In genomic region chr19:22303952-22304655, GRCm38 (mm10) we compare ENCODE assay signal across 8 mouse cellular contexts.
DNase-seq lines count a peak whose midpoint lies in the region; ATAC-seq lines count a peak whose summit lies in the region.

No protein-coding gene starts in this region.

- peak; percentile 35 for DNase-seq in adrenal gland, adult 8-10 months
- peak; percentile 83 for DNase-seq in embryo, embryonic 9.5 days (ENCODE audit: extremely low spot score)
- peak; percentile 95 to 98 for DNase-seq in left cerebral cortex, postnatal 14 days (ENCODE audit: low spot score in 2 of 2)
- peak; percentile 72 to 74 for DNase-seq in right cerebral cortex, postnatal 36 days (ENCODE audit: low spot score in 2 of 2)

- no peaks in the 10 kb centered on the region for H3K36me3 ChIP-seq in intestine, embryonic 16.5 days (ENCODE audit: control insufficient read depth, insufficient read depth, low read length)

- no peak overlapping the region for H3K27ac ChIP-seq in intestine, embryonic 16.5 days (ENCODE audit: low read length)

- intact Hi-C loops in left cerebral cortex, postnatal 14 days (cut with DNase I) = loop anchor here (5.0 to 10.0 kb wide), 6 partner anchors 387 to 929 kb away; partner anchors contain the start of gene Cemip2

- peak overlapping the region; percentile 27 for H3K4me3 ChIP-seq in intestine, embryonic 16.5 days (ENCODE audit: low read length)

- peak; percentile 63 for ATAC-seq in granulocyte monocyte progenitor cell, adult 5-6 weeks (replicated peaks; ENCODE audit: poor library complexity, severe bottlenecking)
- ATAC-seq in intestine, embryonic 16.5 days = peak; percentile 40
- peak; percentile 41; the same call in 1 of the 2 replicates for ATAC-seq in megakaryocyte-erythroid progenitor cell, adult 5-6 weeks (replicated peaks; ENCODE audit: low FRiP score, low TSS enrichment, poor library complexity, severe bottlenecking)
- ATAC-seq in monocyte, adult 5-6 weeks (replicated peaks; ENCODE audit: insufficient number of reproducible peaks, low FRiP score, low TSS enrichment, poor library complexity, severe bottlenecking) = no peak

- 5% methylated on average over 16 of the region's 18 CpGs for WGBS in intestine, embryonic 16.5 days

- no peaks in the 10 kb centered on the region for H3K4me1 ChIP-seq in intestine, embryonic 16.5 days (ENCODE audit: control insufficient read depth, insufficient read depth, low read length)

- H3K9me3 ChIP-seq in intestine, embryonic 16.5 days (ENCODE audit: control insufficient read depth, low read length) = no peaks in the 10 kb centered on the region

- H3K9ac ChIP-seq in intestine, embryonic 16.5 days (ENCODE audit: low read depth, low read length) = no peak overlapping the region

- peak overlapping the region; percentile 37 for H3K4me2 ChIP-seq in intestine, embryonic 16.5 days (ENCODE audit: low read depth, low read length)

- H3K27me3 ChIP-seq in intestine, embryonic 16.5 days (replicated peaks; ENCODE audit: control insufficient read depth, insufficient read depth, low read length) = no peaks in the 10 kb centered on the region

Comparison
In these comparisons a context has a peak if more than half of its experiments do, and no peak if none do; other contexts are left out.
1. DNase-seq: peak in every context shown above with its lines; median percentile 96 in left cerebral cortex, postnatal 14 days; 83 in embryo, embryonic 9.5 days; 73 in right cerebral cortex, postnatal 36 days; 35 in adrenal gland, adult 8-10 months.